Mouse (Mus musculus) kidney, adult 9 months (tissue): ENCODE results near the gene Dll1.

Experiments
- DNase-seq: peaks from one replicate; pipeline ENCODE4 v3.0.0; 2022

The Dll1 gene

GRCm38 (mm10) chr17:15376494-15377181 lies at the start of gene Dll1:
Gene Dll1 (minus strand): TSS chr17:15376872.
- no peak for DNase-seq

- DNase-seq = no peak
These were observed 49.3 kb upstream of the Dll1 start for GRCm38 (mm10) chr17:15425931-15426330.

DNA sequence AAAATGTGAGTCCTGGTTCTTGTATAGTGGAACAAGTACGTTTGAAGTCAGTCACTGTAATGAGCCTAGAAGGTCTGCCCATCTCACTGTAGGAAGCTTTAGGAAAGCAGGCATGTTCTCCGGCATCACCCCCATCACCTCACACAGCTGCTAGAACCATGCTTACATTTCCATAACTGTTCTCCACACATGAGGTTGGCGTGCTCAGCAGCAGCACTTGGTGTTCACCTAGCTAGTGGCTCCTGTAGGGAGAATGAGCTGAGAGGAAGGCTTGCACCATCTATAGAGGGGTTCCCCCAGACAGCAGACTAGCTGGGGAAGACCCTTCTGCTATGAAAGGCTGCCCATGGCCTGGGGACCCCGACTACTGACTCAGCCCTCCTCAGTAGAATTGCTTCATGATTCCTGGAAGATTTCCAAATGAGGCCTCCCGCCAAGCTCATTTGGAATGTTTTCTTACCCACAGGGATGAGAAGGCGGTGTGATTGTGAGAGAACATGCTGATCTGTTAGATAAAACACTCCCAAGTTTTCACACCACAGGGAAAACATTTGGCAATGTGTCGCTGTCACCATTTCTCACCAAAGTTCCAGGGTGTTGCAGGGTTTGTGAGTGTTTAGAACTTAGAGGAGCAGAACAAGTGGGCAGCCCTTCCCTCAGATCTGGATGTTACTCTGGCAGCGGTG lies 46.6 kb upstream of the Dll1 start:
- peak; percentile 24 for DNase-seq

DNA sequence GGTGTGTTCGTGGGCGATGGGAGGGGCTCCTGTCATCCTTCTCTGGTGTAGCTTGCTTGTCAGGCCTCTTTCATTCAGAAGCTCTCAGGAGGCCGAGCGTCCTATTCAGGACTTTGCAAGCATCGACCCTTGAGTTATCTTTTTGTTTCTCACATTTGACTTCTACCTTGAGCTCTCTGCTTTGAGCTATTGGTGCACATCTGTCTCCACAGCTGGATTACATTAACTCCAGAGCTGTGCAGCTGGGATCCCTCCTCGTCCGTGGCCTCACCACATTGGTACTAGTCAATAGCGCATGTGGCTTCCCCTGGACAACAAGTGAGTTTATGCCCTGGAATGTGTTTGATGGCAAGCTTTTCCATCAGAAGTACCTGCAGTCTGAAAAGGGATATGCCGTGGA lies 46.0 kb upstream of the Dll1 start:
- no peak for DNase-seq

GRCm38 (mm10) chr17:15421446-15421845 lies 44.8 kb upstream of the Dll1 start:
- no peak for DNase-seq

DNA sequence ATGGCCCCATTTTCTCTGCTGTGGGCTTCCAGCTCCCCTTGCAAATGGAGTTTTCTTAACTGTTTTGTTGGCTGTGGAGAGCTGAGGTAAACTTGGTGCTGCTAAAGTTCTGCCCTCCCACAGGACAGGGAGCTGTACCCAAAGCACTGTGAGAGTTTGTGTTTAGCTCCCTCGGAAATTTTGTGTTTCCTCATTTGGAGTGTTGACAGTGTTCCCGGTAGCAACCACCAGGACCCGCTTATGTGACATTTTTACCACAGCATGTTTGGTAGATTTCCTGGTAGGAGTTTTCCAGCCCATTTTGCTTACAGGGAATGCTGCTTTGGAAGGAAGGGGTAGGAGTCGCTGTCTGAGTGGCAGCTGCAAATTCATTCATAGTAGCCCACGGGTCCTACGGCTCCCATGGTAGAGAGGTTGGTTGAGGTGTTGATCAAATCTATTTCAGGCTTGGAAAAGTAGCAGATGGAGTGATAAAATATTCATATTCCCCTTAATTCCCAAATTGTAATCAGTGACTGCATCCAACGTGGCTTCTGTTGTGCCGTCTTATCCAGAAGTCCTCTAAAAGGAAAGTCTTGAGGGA lies 43.4 kb upstream of the Dll1 start:
- no peak for DNase-seq

DNA sequence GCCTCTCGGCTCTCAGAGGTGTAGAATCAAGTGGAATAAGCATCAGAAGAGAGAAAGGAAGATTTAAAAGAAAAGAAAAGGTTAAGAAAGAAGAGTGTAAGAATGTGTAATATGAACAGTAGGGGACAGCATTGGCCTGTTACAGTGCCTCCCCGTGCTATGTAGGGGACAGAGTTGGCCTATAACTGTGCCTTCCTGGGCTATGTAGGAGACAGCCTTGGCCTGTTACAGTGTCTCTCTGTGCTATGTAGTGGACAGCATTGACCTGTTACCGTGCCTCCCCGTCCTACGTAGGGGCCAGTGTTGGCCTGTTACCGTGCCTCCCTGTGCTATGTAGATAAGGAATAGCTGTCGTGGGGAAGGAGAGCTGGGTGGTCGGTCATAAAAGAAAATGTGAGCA lies 42.9 kb upstream of the Dll1 start:
- no peak for DNase-seq

DNA sequence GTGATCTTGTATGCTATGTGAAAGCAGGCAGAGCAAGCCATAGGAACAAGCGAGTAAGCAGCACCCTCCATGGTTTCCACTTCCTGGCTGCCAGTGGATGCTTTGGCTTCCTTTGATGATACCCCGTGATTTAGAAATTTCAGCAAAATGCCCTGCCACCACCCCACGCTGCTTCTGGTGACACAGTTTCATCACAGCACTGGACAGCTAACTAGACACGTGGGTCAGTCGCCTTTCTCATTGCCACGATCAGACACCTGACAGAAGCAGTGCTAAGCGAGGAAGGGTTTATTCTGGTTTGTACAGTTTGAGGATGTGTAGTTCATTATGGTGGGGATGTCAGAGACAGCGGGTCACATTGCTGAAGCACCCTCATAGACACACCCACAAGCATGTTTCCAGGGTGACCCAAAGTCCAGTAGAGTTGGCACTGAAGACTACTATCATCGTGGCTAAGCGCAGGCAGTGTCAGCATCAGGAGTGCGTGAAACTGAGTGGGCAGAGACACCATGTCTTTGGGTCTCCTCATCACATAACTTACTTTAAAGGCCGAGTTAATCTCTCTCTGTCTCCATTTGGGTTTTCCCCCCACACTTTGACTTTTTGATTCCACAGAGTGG lies 40.0 kb upstream of the Dll1 start:
- DNase-seq = no peak

GRCm38 (mm10) chr17:15410861-15411260 lies 34.2 kb upstream of the Dll1 start:
- DNase-seq = no peak

DNA sequence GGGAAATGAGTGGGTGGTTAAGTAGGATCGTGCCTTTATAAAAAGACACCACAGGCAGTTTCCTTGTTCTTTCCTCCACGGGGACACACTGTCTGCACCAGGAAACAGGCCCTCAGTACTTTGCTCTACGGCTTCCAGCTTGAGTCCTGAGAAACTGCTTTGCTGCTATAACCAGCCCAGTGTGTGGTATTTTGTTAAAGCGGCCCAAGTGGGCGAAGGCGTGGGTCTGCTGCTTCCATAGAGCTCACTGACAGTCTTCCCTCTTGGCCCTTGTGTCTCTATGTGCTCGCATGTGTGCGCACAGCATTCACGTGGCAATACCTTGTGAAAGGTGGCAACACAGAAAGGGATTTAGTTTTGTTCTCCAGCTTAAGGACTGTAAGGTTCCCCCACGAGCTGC lies 32.6 kb upstream of the Dll1 start:
- DNase-seq = no peak

DNA sequence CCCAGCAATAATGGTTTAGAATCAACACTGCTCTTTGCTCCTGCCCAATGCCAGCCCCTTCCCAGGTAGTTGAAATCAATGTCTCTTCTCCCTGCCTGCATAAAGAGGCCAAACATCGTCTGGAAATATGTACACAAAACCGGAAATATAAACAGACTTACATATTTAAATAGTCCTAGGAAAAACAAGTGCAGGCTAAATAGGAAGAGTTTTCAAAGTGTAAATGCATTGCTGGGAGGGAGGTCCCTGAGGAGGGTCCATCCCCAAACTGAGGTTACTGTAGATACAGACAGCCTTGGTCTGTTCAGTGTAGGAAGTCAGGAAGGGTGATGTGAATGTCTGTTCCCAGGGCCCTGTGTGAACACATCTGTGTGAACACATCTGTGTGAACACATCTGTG lies 29.9 kb upstream of the Dll1 start:
- no peak for DNase-seq

GRCm38 (mm10) chr17:15401716-15402115 lies 25.0 kb upstream of the Dll1 start:
- DNase-seq = no peak

GRCm38 (mm10) chr17:15395997-15396675 lies 19.5 kb upstream of the Dll1 start, which contains the start of gene Fam120b:
Gene Fam120b (plus strand): TSS chr17:15396202.
- DNase-seq = peak; percentile 98

DNA sequence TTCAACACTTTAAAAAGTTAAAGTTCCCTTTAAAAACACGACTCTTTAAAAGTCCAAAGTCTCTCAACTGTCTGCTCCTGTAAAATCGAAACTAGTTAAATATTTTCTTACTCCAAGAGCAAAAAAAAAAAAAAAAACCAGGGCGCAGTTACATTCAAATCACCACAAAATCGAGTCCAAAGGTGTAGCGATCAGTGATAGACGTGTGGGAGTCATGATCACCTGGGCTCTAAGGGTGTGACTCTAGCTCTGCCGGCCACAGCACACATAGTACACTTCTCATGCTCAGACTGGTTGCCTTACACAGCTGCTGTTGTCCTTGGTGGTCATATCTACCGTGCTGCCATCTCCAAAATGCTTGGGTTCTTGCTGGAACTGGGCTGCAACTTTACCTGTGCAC lies 12.7 kb upstream of the Dll1 start:
- DNase-seq = peak; percentile 58

DNA sequence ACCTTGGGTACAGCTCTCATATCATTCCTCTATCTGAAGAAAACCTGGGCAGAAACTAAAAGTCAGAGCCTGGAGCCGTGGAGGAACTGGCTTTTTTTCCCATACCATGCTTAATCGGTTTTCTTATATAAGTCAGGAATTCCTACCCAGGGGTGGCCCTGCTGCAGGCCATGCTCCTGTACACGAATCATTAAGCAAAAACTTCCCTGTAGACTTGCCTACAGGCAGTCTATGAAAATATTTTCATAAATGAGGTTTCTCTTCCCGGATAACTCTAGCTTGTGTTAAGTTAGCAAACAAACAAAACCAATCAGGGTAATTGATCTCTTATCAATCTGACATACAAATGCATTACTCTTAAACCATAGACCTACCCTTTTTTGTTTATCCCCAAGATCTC lies 12.2 kb upstream of the Dll1 start:
- peak; percentile 18 for DNase-seq

DNA sequence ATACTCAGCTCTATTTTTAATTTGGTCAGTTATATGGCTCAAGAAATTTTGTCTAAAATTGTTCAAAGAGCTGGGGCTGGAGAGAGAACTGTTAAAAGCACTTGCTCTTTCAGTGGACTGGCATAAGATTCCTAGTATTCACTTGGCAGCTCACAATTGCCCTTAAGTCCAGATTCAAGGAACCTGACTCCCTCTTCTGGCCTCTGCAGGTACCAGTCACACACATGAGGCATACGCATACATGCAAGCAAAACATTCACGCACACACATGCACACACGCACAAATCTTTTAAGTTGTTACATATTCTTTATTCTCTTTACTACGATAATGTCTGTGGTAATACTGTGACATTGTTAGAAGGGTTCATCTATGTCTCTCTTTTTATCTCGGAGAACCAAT lies 6.7 kb upstream of the Dll1 start:
- no peak for DNase-seq

- no peak for DNase-seq
These were observed 5.4 kb upstream of the Dll1 start for GRCm38 (mm10) chr17:15381869-15382660.

DNA sequence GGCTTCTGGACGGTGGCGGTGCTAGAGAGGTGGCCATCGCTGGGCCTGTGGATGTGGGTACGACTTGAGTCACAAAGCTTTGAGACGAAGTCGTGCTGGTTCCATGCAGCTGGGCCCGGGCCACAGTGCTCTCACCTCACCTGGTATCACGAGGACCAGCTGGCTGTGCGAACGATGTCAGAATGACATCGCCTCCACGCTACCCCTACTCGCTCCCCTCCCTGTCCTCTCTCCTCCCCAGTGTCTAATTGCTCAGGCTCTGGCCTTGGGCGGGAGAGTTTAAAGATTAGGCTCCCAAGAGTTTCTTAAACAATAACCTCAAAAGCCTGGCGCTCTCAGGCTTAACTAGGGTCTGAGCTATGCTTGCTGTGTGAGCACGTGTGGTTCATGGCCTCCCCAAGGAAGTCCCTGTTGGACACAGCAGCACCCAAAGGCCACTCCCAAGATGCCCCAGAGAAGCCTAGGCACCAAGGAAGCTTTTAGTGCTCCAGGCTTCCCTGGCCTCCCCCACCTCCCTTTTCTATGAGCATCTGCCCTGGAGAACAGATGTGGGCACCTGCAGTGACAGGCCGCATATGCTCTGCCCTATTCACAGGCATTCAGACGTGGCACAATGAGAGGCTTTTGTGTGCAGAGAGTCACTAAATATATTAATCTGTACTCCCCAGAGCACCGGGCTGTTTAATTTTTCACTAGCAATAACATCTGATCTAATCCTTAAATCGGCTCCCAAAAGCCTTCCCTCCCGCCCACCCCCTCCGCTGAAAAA lies 4.6 kb upstream of the Dll1 start:
- peak; percentile 34 for DNase-seq

GRCm38 (mm10) chr17:15380641-15381051 lies 4.0 kb upstream of the Dll1 start:
- peak; percentile 62 for DNase-seq

DNA sequence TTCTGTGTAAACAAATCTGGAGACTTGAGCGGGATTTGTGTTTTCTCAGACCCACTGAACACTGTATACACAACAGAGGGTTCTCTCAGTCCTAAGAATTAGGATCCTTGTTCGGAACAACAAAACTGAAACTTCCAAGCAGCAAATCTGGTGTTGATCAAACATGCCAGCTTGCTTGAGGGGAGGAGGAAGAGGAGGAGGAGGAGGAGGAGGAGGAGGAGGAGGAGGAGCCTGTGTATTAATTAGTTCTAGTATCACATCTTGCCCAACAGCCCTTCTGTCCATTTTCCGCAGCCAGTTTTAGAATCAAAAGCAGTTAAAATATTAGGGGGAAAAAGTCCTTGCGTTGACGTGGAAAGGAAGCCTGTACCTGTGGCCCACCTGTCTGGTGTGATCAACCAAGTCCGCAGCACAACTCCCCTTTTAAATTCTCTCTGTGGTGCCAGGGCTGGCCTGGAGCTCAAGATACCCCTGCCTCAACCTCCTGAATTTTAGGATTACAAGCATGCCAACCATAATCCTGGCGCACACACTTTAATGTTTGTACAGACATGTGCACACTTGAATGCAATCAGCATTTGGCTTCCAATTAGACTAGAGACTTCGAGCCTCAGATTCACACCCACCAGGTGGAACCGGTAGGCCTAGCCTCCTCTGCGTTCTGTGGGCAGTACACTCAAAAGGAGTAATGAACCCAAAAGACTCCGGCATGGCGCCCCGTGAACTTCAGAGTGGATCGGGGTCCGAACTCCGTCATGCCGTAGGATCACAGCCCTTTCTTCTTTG lies 3.3 kb upstream of the Dll1 start:
- no peak for DNase-seq
